ENCODE assay signal across 21 mouse cellular contexts in genomic region chr13:37710913-37711312, GRCm38 (mm10).
DNase-seq lines count a peak whose midpoint lies in the region; ATAC-seq and TF ChIP-seq lines count a peak whose summit lies in the region.
"Had no signal": no experiment of that assay in that cellular context is flagged by ENCODE, and none has a peak within 500 bp of the region (broad histone marks: within the 10 kb centered on the region; RNA-seq: fewer than 3 reads in every experiment).

No protein-coding gene starts in this region.

- no peak overlapping the region for H3K4me2 ChIP-seq in embryonic facial prominence, embryonic 14.5 days (ENCODE audit: low read depth, low read length)
- no peak overlapping the region for H3K4me2 ChIP-seq in CH12.LX (ENCODE audit: insufficient read depth, low read depth, poor library complexity, severe bottlenecking)
- no peak overlapping the region for H3K4me2 ChIP-seq in hindbrain, embryonic 16.5 days (ENCODE audit: low read length)
- H3K4me2 ChIP-seq: embryonic facial prominence, embryonic 15.5 days; forebrain, embryonic 15.5 days; heart, embryonic 15.5 days; hindbrain, embryonic 14.5 days had no signal

- H3K36me3 ChIP-seq in embryonic facial prominence, embryonic 14.5 days (ENCODE audit: control insufficient read depth, insufficient read depth, low read length) = no peaks in the 10 kb centered on the region
- no peaks in the 10 kb centered on the region for H3K36me3 ChIP-seq in embryonic facial prominence, embryonic 10.5 days (replicated peaks)
- no peaks in the 10 kb centered on the region for H3K36me3 ChIP-seq in thymus, adult 2 months (ENCODE audit: control insufficient read depth, insufficient read depth, low read length)
- no peaks in the 10 kb centered on the region for H3K36me3 ChIP-seq in CH12.LX (replicated peaks in 1 of 2; ENCODE audit: control insufficient read depth in 1 of 2, insufficient read depth in 1 of 2, low read length in 1 of 2)
- H3K36me3 ChIP-seq in hindbrain, embryonic 16.5 days (ENCODE audit: control insufficient read depth, insufficient read depth, low read length) = no peaks in the 10 kb centered on the region
- H3K36me3 ChIP-seq: embryonic facial prominence, embryonic 15.5 days; forebrain, embryonic 15.5 days; heart, embryonic 15.5 days; hindbrain, embryonic 10.5 days had no signal

- H3K9ac ChIP-seq in embryonic facial prominence, embryonic 14.5 days (ENCODE audit: low read depth, low read length) = no peak overlapping the region
- no peak overlapping the region for H3K9ac ChIP-seq in CH12.LX (ENCODE audit: insufficient read depth, low read depth)
- H3K9ac ChIP-seq in hindbrain, embryonic 16.5 days (ENCODE audit: low read depth, low read length) = no peak overlapping the region
- H3K9ac ChIP-seq: embryonic facial prominence, embryonic 15.5 days; forebrain, embryonic 15.5 days; heart, embryonic 15.5 days; hindbrain, embryonic 14.5 days had no signal

- peak; percentile 26 for DNase-seq in embryonic facial prominence, embryonic 14.5 days (ENCODE audit: low spot score)
- DNase-seq in embryonic facial prominence, embryonic 10.5 days (ENCODE audit: low spot score) = no peak
- peak; percentile 12 for DNase-seq in thymus, adult 2 months
- DNase-seq in thymus, postnatal 36 days = no peak
- peak; percentile 40 for DNase-seq in CH12.LX (ENCODE audit: extremely low read depth)
- peak; percentile 18 for DNase-seq in thymus, postnatal 25 days
- DNase-seq in layer of hippocampus, adult 8-10 months (ENCODE audit: low spot score in 2 of 2) = no peak
- DNase-seq: adrenal gland, adult 2 months; cerebellum, adult 11 months; cerebellum, adult 9-10 months; cerebellum, postnatal 25 days; gastrocnemius, postnatal 36 days; heart, adult 11 months; heart, postnatal 14 days had no signal

- peak; percentile 73 for TF ChIP-seq EP300 in CH12.LX (IDR thresholded peaks at IDR 0.05; ENCODE audit: low read length)

- TF ChIP-seq RAD21 in CH12.LX (IDR thresholded peaks at IDR 0.05; ENCODE audit: low read depth, low read length) = no peak; the same call in 1 of the 2 replicates

- ATAC-seq in embryonic facial prominence, embryonic 14.5 days (ENCODE audit: low read depth) = no peak
- ATAC-seq in hindbrain, embryonic 16.5 days = no peak
- ATAC-seq: forebrain, embryonic 15.5 days had no signal

- no peak overlapping the region for H3K4me3 ChIP-seq in embryonic facial prominence, embryonic 14.5 days (ENCODE audit: low read depth, low read length)
- no peak overlapping the region for H3K4me3 ChIP-seq in embryonic facial prominence, embryonic 10.5 days
- H3K4me3 ChIP-seq in thymus, adult 2 months (ENCODE audit: control insufficient read depth, insufficient read depth, low read length) = no peak overlapping the region
- H3K4me3 ChIP-seq in CH12.LX (replicated peaks in 1 of 3; ENCODE audit: low read depth in 2 of 3, low read length in 2 of 3, poor library complexity in 1 of 3) = no peak overlapping the region
- H3K4me3 ChIP-seq in hindbrain, embryonic 16.5 days (ENCODE audit: low read length) = no peak overlapping the region
- H3K4me3 ChIP-seq: embryonic facial prominence, embryonic 15.5 days; erythroblast, embryonic 14.5 days; forebrain, embryonic 15.5 days; heart, embryonic 15.5 days; hindbrain, embryonic 10.5 days had no signal

- TF ChIP-seq CTCF in thymus, adult 2 months (IDR thresholded peaks at IDR 0.05; ENCODE audit: borderline replicate concordance, control insufficient read depth, extremely low read depth, insufficient read depth, low read length, poor library complexity) = no peak
- TF ChIP-seq CTCF in CH12.LX (conservative IDR thresholded peaks at IDR 0.05 in 1 of 2, IDR thresholded peaks at IDR 0.05 in 1 of 2; ENCODE audit: low read depth in 2 of 2, low read length in 2 of 2) = no peak

- in situ Hi-C loops in CH12.LX (cut with MboI; ENCODE audit: low pct_ligation_motif_present, low pct_unique_long_range_greater_than_20kb, low sequenced_read_pairs) = no loop called here

- H3K4me1 ChIP-seq in embryonic facial prominence, embryonic 14.5 days (ENCODE audit: control insufficient read depth, insufficient read depth, low read length) = no peaks in the 10 kb centered on the region
- H3K4me1 ChIP-seq in embryonic facial prominence, embryonic 10.5 days = peaks cover 4% of the 10 kb centered on the region; the same call in 1 of the 2 replicates
- peaks cover 5% of the 10 kb centered on the region for H3K4me1 ChIP-seq in thymus, adult 2 months (replicated peaks; ENCODE audit: control insufficient read depth, insufficient read depth, low read length)
- H3K4me1 ChIP-seq in CH12.LX (ENCODE audit: control insufficient read depth in 1 of 2, insufficient read depth in 2 of 2) = peaks cover 12 to 39% of the 10 kb centered on the region in 2 experiments; a peak in 3 of 4 replicates
- no peaks in the 10 kb centered on the region for H3K4me1 ChIP-seq in hindbrain, embryonic 16.5 days (ENCODE audit: control insufficient read depth, insufficient read depth, low read depth, low read length)
- H3K4me1 ChIP-seq: forebrain, embryonic 15.5 days had no signal

- H3K9me3 ChIP-seq in embryonic facial prominence, embryonic 14.5 days (ENCODE audit: control insufficient read depth, low read length) = no peaks in the 10 kb centered on the region
- H3K9me3 ChIP-seq in embryonic facial prominence, embryonic 10.5 days = no peaks in the 10 kb centered on the region
- H3K9me3 ChIP-seq in CH12.LX (replicated peaks; ENCODE audit: low read length) = no peaks in the 10 kb centered on the region
- H3K9me3 ChIP-seq in hindbrain, embryonic 16.5 days (ENCODE audit: control insufficient read depth, low read length) = no peaks in the 10 kb centered on the region
- H3K9me3 ChIP-seq: embryonic facial prominence, embryonic 15.5 days; forebrain, embryonic 15.5 days; heart, embryonic 15.5 days; hindbrain, embryonic 10.5 days had no signal

- H3K27ac ChIP-seq in embryonic facial prominence, embryonic 14.5 days (replicated peaks; ENCODE audit: low read depth, low read length) = no peak overlapping the region
- no peak overlapping the region for H3K27ac ChIP-seq in embryonic facial prominence, embryonic 10.5 days (replicated peaks)
- no peak overlapping the region for H3K27ac ChIP-seq in thymus, adult 2 months (ENCODE audit: control insufficient read depth, insufficient read depth, low read length)
- no peak overlapping the region for H3K27ac ChIP-seq in CH12.LX (ENCODE audit: insufficient read depth, low read depth)
- H3K27ac ChIP-seq in hindbrain, embryonic 16.5 days (ENCODE audit: low read depth, low read length) = no peak overlapping the region
- H3K27ac ChIP-seq: embryonic facial prominence, embryonic 15.5 days; forebrain, embryonic 15.5 days; heart, embryonic 15.5 days; hindbrain, embryonic 10.5 days; hindbrain, embryonic 14.5 days had no signal

- no peaks in the 10 kb centered on the region for H3K27me3 ChIP-seq in embryonic facial prominence, embryonic 14.5 days (replicated peaks; ENCODE audit: control insufficient read depth, insufficient read depth, low read length)
- no peaks in the 10 kb centered on the region for H3K27me3 ChIP-seq in embryonic facial prominence, embryonic 10.5 days (replicated peaks; ENCODE audit: low read depth, poor library complexity, severe bottlenecking)
- H3K27me3 ChIP-seq in thymus, adult 2 months (ENCODE audit: control insufficient read depth, insufficient read depth, low read length) = no peaks in the 10 kb centered on the region
- H3K27me3 ChIP-seq in CH12.LX (replicated peaks) = no peaks in the 10 kb centered on the region
- no peaks in the 10 kb centered on the region for H3K27me3 ChIP-seq in hindbrain, embryonic 16.5 days (replicated peaks; ENCODE audit: control insufficient read depth, insufficient read depth, low read length)
- H3K27me3 ChIP-seq: embryonic facial prominence, embryonic 15.5 days; forebrain, embryonic 15.5 days; heart, embryonic 15.5 days had no signal

- H3K79me2 ChIP-seq in CH12.LX (replicated peaks; ENCODE audit: control insufficient read depth, extremely low read depth, insufficient read depth, poor library complexity, severe bottlenecking) = no peaks in the 10 kb centered on the region

- no peak for TF ChIP-seq POLR2A in thymus, adult 2 months (IDR thresholded peaks at IDR 0.05; ENCODE audit: control insufficient read depth, extremely low read depth, insufficient read depth, low read length, poor library complexity)
- no peak for TF ChIP-seq POLR2A in CH12.LX (IDR thresholded peaks at IDR 0.05; ENCODE audit: low read depth, low read length)

- dilution Hi-C loops in CH12.LX (cut with MboI; ENCODE audit: extremely low pct_ligation_motif_present, extremely low pct_unique_long_range_greater_than_20kb, low sequenced_read_pairs) = no loop called here

- 84% methylated on average over 5 of the region's 5 CpGs for WGBS in embryonic facial prominence, embryonic 14.5 days
- whole genome bisulfite sequencing in embryonic facial prominence, embryonic 10.5 days = 86% methylated on average over 5 of the region's 5 CpGs
- WGBS in thymus, adult 2 months = 91% methylated on average over 5 of the region's 5 CpGs
- WGBS in hindbrain, embryonic 16.5 days = 90% methylated on average over 5 of the region's 5 CpGs

TF ChIP-seq in CH12.LX, 34 proteins besides CTCF, POLR2A, EP300 and RAD21:
- TF ChIP-seq TCF12 (IDR thresholded peaks at IDR 0.05; ENCODE audit: low read depth, low read length) = peak; percentile 40; the same call in 1 of the 2 replicates
- TF ChIP-seq MAFK (IDR thresholded peaks at IDR 0.05; ENCODE audit: insufficient replicate concordance, low read length) = no peak
- TF ChIP-seq GABPA (IDR thresholded peaks at IDR 0.05; ENCODE audit: insufficient replicate concordance, low read depth, low read length) = no peak
- no peak for TF ChIP-seq CHD1 (IDR thresholded peaks at IDR 0.05; ENCODE audit: low read depth, low read length)
- no peak for TF ChIP-seq USF1 (IDR thresholded peaks at IDR 0.05; ENCODE audit: low read depth, low read length)
- peak; percentile 83 for TF ChIP-seq IRF4 (IDR thresholded peaks at IDR 0.05; ENCODE audit: low read depth, low read length)
- no peak for TF ChIP-seq JUND (conservative IDR thresholded peaks at IDR 0.05; ENCODE audit: low read depth, low read length)

Comparison
In these comparisons a context has a peak if more than half of its experiments do, and no peak if none do; other contexts are left out.
1. DNase-seq: peak in embryonic facial prominence, embryonic 14.5 days (single experiment), thymus, adult 2 months (single experiment), CH12.LX (single experiment) and thymus, postnatal 25 days (single experiment); none in embryonic facial prominence, embryonic 10.5 days (single experiment), thymus, postnatal 36 days (0 of 2) and layer of hippocampus, adult 8-10 months (0 of 2).